Mouse (Mus musculus) hematopoietic stem cell, adult 5-6 weeks (primary cell): ENCODE measurements at regions not wholly inside any gene's neighbourhood (a gene's known extent, or its start where the extent isn't known, plus 50 kb on each side); places are given as distances from the start of the nearest gene placed in this dataset.

ENCODE experiments used
- ATAC-seq, 2 experiments: fragments of 125-278 bp in 1 of 2; replicated peaks in 1 of 2; 2 replicates each; pipeline ENCODE4 v1.8.0; 2016 to 2017; ENCODE audit warnings: inconsistent platforms in 2 of 2, mild to moderate bottlenecking in 2 of 2, moderate number of reproducible peaks in 2 of 2, low read depth in 1 of 2, moderate TSS enrichment in 1 of 2; ENCODE audit not compliant: low FRiP score in 2 of 2, poor library complexity in 2 of 2, severe bottlenecking in 2 of 2, insufficient read depth in 1 of 2, low TSS enrichment in 1 of 2

DNA sequence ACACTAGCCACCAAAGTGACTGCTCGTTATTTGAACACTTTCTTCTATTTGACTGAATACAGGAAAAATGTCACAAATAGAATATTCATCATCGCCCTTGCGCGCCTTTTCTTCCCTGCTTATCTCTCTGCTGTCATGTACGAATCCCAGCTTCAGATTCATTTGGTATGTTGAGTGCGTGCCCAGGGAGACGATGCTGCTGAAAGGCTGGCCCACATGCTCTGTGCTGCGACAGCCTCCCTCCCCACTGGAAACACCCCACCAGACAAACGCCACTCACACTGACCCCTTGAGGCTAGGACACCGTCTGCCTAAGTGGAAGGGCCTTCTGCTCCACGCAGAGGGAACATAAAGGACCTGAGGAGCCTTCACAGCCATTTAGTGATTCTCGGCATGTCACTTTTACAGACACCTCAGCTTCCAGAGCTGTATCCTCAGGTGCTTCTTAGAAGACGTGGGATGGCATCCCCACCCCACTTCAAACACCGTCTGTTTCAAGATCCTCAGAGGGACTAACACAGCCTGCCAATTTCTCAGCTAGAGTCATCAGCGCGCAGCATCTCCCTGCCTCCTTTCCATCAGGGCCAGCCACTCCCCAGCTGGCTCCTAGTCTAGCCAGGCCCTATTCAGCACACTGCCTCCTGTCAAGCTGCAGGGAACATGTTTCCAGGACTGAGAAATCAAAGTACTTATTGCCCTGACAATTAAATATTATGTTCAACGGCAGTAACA, 396.6 kb downstream of the Bcor start:
- ATAC-seq = no peak

GRCm38 (mm10) chrX:11776236-11776899, 383.8 kb downstream of the Bcor start:
- ATAC-seq = no peak

- ATAC-seq = no peak
Measured at GRCm38 (mm10) chrX:11795010-11795409, 365.1 kb downstream of the Bcor start.

- ATAC-seq = no peak
Measured at GRCm38 (mm10) chrX:11797870-11798269, 362.3 kb downstream of the Bcor start.

DNA sequence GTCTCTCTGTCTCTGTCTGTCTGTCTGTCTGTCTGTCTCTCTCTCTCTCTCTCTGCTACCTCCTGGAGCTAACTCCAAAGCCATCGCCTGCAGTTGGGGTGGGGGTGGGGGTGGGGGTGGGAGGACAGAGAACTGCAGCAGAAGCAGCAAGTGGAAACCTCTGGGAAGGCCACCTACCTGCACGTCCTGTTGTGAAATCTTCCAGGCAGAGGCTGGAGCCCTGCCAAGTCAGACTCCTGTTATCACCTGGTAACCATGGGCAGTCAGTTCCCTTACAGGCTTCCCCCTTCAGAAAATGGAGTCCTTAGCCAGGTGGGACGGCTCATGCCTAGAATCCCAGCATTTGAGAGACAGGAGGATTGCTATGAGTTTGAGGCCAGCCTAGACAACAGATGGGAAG, 361.8 kb downstream of the Bcor start:
- no peak for ATAC-seq

- ATAC-seq = no peak
Measured at GRCm38 (mm10) chrX:11800400-11800941, 359.7 kb downstream of the Bcor start.

GRCm38 (mm10) chrX:11801208-11801607, 358.9 kb downstream of the Bcor start:
- ATAC-seq = no peak

- no peak for ATAC-seq
Measured at GRCm38 (mm10) chrX:11801621-11802020, 358.5 kb downstream of the Bcor start.

- peak; percentile 77 to 81 for ATAC-seq
Measured at GRCm38 (mm10) chrX:11802074-11802899, 357.9 kb downstream of the Bcor start.

- ATAC-seq = no peak
Measured at GRCm38 (mm10) chrX:11803239-11803638, 356.9 kb downstream of the Bcor start.

DNA sequence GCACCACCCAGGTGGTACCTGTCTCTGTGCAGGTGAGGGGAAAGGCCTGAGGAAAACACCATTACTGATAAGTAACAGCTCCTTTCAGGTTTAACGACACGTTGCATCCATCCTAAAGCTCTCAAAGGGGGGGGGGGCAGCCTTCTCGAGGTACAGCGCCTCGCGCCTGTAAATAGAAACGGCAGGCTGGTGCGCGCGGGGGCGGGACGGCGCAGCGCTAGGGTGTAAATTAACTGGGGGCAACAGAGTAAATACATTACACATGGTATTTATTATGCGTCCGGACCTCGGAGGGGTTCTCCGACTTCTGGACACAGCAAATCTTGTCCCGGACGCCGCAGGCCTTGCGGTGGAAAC, 353.3 kb downstream of the Bcor start:
- no peak for ATAC-seq

DNA sequence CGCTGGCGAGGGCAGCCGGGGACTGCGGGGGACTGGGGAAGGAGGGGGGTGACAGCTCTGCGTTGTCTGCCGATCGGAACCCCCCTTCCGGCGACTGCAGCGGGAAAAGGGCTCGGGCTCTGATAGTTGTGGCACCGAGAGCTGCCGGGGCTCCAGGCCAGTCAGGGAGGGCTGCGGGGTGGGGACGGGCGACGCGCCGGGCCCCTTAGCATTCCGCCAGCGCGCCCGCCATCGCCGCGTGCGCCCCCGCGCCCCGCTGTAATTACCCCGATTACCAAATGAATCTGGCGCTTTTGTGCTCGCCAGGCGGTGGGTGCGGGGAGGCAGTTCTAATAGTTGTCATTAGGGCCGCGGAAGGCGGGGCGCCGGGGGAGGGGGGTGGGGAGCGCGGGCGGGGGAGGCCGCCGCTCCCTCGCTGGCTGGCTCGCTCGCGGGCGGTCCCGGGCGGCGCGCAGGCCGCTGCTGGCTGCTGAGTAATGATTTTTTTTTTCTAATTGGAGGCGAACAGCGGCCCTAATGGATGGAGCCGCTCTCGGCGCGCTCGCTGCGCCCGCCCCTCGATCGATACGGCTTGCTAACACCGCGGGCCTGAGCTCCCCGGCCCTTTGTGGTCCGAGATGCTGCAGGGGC, 352.8 kb downstream of the Bcor start:
- ATAC-seq = no peak

- ATAC-seq = no peak
Measured at GRCm38 (mm10) chrX:11807883-11808262, 352.3 kb downstream of the Bcor start.

DNA sequence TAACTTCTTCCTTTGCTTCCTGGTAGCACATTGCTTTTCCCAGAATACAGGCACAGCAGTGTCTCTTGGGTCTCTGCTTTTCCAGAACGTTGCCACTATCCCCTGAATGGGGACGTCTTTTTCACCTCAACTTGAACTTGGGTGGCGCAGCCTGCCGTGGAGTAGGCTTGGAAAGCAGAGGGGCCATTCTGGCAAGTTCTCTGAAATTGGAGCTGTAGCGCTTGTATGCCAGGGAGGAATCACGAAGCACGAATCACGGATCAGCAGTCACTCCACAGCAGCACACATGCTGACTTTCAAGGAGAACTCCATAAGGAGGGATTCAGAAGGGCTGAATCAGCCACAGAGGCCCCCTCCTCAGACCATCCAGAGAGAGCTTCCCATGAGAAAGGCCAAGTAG, 351.2 kb downstream of the Bcor start:
- no peak for ATAC-seq

- peak; percentile 22 to 48; a peak in 1 of 4 replicates for ATAC-seq
Measured at GRCm38 (mm10) chrX:11814861-11815260, 345.3 kb downstream of the Bcor start.

- ATAC-seq = no peak
Measured at GRCm38 (mm10) chrX:11815864-11816263, 344.3 kb downstream of the Bcor start.

GRCm38 (mm10) chrX:11818634-11819033, 341.5 kb downstream of the Bcor start:
- ATAC-seq = no peak; a peak in 1 of 4 replicates

- no peak for ATAC-seq
Measured at GRCm38 (mm10) chrX:11821165-11821564, 339.0 kb downstream of the Bcor start.
